Mouse (Mus musculus) midbrain, embryonic 15.5 days (tissue): ENCODE data around the gene Slc45a1. TPM values are rescaled to one million over a fixed set of nuclear protein-coding genes. Genes with fewer than 3 reads are reported as not detected.

Experiments used
- ATAC-seq: fragments of 200-750 bp; cut with Nextera tagmentation; replicated peaks from 2 replicates; pipeline ENCODE4 v1.8.0; 2017; ENCODE audit warnings: moderate TSS enrichment
- H3K27ac ChIP-seq: fragments of 300-500 bp; sonication (generic); 2 replicates; pipeline ENCODE4 v1.5.1; 2015; ENCODE audit warnings: mild to moderate bottlenecking, inconsistent platforms
- H3K27me3 ChIP-seq: fragments of 300-500 bp; sonication (generic); replicated peaks from 2 replicates; pipeline ENCODE4 v1.6.1; 2015; ENCODE audit warnings: inconsistent platforms
- H3K36me3 ChIP-seq: fragments of 300-500 bp; sonication (generic); replicated peaks from 2 replicates; pipeline ENCODE4 v1.6.1; 2015; ENCODE audit warnings: inconsistent platforms
- H3K4me1 ChIP-seq: fragments of 300-500 bp; sonication (generic); 2 replicates; pipeline ENCODE4 v1.6.1; 2015; ENCODE audit warnings: inconsistent platforms
- H3K4me2 ChIP-seq: fragments of 300-500 bp; sonication (generic); 2 replicates; pipeline ENCODE4 v1.6.1; 2015; ENCODE audit warnings: inconsistent platforms, mild to moderate bottlenecking, moderate library complexity
- H3K4me3 ChIP-seq: fragments of 300-500 bp; sonication (generic); 2 replicates; pipeline ENCODE4 v1.5.1; 2015; ENCODE audit warnings: mild to moderate bottlenecking, inconsistent platforms
- H3K9ac ChIP-seq: fragments of 300-500 bp; sonication (generic); 2 replicates; pipeline ENCODE4 v1.6.1; 2015; ENCODE audit warnings: mild to moderate bottlenecking, inconsistent platforms
- H3K9me3 ChIP-seq: fragments of 300-500 bp; sonication (generic); 2 replicates; pipeline ENCODE4 v1.6.1; 2016; ENCODE audit warnings: inconsistent platforms
- WGBS: fragments of 180-500 bp; shearing (Covaris S2); methylation state at CpG from one replicate; pipeline ENCODE4 v1.1.7; 2015; ENCODE audit warnings: mixed read lengths; 5-methylcytosine and 5-hydroxymethylcytosine counted together
- polyA plus RNA-seq: library from polyadenylated mRNA; unstranded; fragments of >200 nt; fragmentation: Nextera tagmentation; extraction: Ambion mirVana; gene quantifications from 2 replicates; pipeline ENCODE4 v1.2.1, GENCODE M21; 2015

The Slc45a1 gene
- polyA plus RNA-seq, result 36.3 and 38.0 TPM in 2 replicates

DNA sequence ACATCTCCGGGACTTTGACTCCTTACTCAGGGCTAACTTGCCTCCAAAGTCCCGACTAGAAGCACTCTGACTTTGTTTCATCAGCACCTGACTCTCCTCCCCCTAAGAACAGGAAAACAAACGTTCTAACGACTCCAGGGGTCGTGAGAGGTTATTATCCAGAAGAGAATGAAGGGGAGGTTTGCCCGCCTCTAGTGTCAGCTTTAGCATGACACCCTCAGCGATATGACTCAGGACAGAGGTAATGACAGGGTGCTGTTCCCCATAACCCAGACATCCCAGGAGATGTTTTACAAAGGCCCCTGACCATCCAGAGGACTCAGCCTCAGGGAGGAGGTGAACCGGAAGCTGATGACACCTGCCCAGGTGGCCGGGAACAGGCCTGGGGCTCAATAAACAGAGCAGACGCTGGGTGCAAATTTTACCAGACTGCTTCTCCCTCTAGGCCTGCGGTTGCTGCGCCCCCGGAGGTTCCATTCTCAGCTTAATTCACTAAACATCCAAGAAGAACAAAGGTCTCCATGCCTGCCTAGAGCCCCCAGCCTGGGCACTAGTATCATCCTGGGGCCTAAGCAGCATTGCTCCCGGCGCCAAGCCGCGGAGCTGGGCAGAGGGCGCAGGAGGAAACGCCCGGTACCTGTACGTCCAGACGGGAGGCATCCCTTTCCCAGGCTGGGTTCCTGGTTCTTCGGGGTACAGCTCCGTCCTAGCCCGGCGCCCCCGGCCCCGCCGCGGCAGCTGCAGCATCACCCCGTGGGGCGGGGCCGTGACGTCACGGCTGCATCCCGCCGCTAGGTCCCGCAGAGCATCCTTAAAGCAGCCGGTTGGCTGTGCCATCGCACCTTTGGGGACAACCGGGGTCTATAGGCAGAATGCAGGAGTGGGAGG, at the start of gene Slc45a1:
Gene Slc45a1 (minus strand): TSS at position 785 of the 888 bp plus-strand sequence.
- Histone ChIP-seq H3K27ac (peak within 1 kb of the TSS; percentile 66), H3K4me2 (peak within 1 kb of the TSS; percentile 71)
- WGBS, result 6% methylated on average over 41 of the region's 41 CpGs

GRCm38 (mm10) chr4:150700849-150701248, 48.9 kb upstream of the Slc45a1 start:
- no peak for ATAC-seq
- H3K4me1 ChIP-seq, result no peaks in the 10 kb centered on the region
- no peak overlapping the region for H3K4me2 ChIP-seq
- 0 out of 2 replicates have a peak, but pooled peaks cover 3% of the 10 kb centered on the region for H3K27me3 ChIP-seq
- no peak overlapping the region for H3K9ac ChIP-seq
- no peak overlapping the region for H3K27ac ChIP-seq
- no peak overlapping the region for H3K4me3 ChIP-seq
- 93% methylated on average over 9 of the region's 9 CpGs for WGBS
- H3K36me3 ChIP-seq, result no peaks in the 10 kb centered on the region
- H3K9me3 ChIP-seq, result no peaks in the 10 kb centered on the region

More for the DNA sequence above, at the start of gene Slc45a1:
- no peaks in the 10 kb centered on the region for H3K9me3 ChIP-seq
- peak within 1 kb of the TSS; percentile 77 for H3K4me3 ChIP-seq
- ATAC-seq, result peak; percentile 75
- no peaks in the 10 kb centered on the region; the same call in 1 of the 2 replicates for H3K36me3 ChIP-seq
- H3K27me3 ChIP-seq, result peaks cover 10% of the 10 kb centered on the region
- H3K4me1 ChIP-seq, result peaks cover 18% of the 10 kb centered on the region
- peak within 1 kb of the TSS; percentile 91 for H3K9ac ChIP-seq

DNA sequence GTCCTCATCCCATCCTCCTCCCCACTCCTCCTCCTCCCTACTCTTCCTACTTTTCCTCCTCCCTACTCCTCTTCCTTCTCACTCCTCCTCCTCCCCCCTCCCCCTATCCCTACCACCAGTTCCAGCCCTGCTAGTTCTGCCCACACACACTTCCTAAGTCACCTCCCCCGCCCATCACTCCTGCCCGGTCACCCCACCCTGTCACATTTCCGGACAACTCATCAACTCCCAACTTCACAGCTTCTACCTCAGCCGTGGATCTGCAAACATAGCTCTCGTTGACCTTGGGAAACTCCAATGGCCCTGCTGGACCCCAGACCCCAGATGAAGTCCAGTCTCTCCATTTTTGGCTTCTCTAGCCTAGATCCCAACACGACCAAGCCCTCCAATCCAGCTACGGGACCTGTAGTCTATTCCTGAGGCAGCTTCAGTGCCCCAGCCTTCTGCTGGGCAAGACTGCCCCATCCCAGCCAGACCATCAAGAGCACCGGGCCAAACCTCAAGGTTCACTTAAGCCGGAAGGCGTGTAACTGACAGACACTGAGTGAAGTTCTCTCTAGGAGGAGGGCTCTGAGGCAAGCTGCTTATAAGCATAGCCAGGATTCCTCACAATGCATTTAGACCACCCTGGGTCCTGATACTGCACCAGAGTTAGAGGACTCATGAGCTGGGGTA, 42.6 kb upstream of the Slc45a1 start:
- ATAC-seq, result no peak
- Histone ChIP-seq H3K36me3 (no peaks in the 10 kb centered on the region), H3K27ac (no peak overlapping the region), H3K4me1 (no peaks in the 10 kb centered on the region), H3K4me2 (no peak overlapping the region), H3K9me3 (no peaks in the 10 kb centered on the region), H3K9ac (no peak overlapping the region), H3K4me3 (no peak overlapping the region), H3K27me3 (no peaks in the 10 kb centered on the region)
- WGBS, result 88% methylated on average over 10 of the region's 10 CpGs

DNA sequence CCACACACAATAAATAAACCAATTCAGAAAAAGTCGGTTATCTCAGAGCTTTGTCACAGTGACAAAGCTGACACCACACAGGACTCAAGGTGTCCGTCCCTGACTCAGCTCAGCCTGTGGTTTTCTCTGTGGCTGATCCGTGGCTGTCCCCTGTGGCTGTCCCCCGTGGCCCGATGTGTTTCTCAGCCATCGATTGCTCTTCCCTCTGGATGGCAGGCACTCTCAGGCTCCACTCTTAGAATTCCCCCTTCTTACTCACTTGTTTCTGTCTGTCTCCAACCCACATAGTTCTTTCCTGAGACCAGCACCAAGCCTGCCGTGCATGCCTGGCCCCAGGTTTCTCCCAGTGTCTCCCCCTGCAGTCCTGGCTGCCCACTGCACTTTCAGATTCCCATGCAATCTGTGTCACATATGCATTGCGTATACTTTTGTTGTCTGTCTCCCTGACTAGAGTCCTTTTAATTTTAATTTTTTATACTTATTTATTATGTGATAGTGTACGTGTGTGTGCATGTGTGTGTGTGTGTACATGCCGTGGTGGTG, 41.0 kb upstream of the Slc45a1 start:
- no peak for ATAC-seq

GRCm38 (mm10) chr4:150690759-150691158, 38.8 kb upstream of the Slc45a1 start:
- Histone ChIP-seq H3K4me3 (no peak overlapping the region), H3K36me3 (no peaks in the 10 kb centered on the region), H3K4me1 (no peaks in the 10 kb centered on the region), H3K27ac (no peak overlapping the region), H3K4me2 (no peak overlapping the region), H3K9ac (no peak overlapping the region), H3K27me3 (no peaks in the 10 kb centered on the region), H3K9me3 (no peaks in the 10 kb centered on the region)
- no peak for ATAC-seq
- 85% methylated on average over 3 of the region's 3 CpGs for WGBS

More for the DNA sequence above, 41.0 kb upstream of the Slc45a1 start:
- H3K4me1 ChIP-seq, result no peaks in the 10 kb centered on the region
- no peak overlapping the region for H3K4me3 ChIP-seq
- 76% methylated on average over 10 of the region's 10 CpGs for WGBS
- no peaks in the 10 kb centered on the region for H3K9me3 ChIP-seq
- H3K9ac ChIP-seq, result no peak overlapping the region
- H3K27me3 ChIP-seq, result no peaks in the 10 kb centered on the region
- H3K4me2 ChIP-seq, result no peak overlapping the region
- H3K36me3 ChIP-seq, result no peaks in the 10 kb centered on the region
- H3K27ac ChIP-seq, result no peak overlapping the region

- no peaks in the 10 kb centered on the region for H3K9me3 ChIP-seq
- H3K36me3 ChIP-seq, result no peaks in the 10 kb centered on the region
- H3K27me3 ChIP-seq, result no peaks in the 10 kb centered on the region
- no peaks in the 10 kb centered on the region; the same call in 1 of the 2 replicates for H3K4me1 ChIP-seq
- WGBS, result 91% methylated on average over 10 of the region's 10 CpGs
- H3K4me3 ChIP-seq, result no peak overlapping the region
- no peak overlapping the region for H3K9ac ChIP-seq
- H3K4me2 ChIP-seq, result no peak overlapping the region
- H3K27ac ChIP-seq, result no peak overlapping the region
- no peak for ATAC-seq
Measured at GRCm38 (mm10) chr4:150689553-150689952, 37.6 kb upstream of the Slc45a1 start.

DNA sequence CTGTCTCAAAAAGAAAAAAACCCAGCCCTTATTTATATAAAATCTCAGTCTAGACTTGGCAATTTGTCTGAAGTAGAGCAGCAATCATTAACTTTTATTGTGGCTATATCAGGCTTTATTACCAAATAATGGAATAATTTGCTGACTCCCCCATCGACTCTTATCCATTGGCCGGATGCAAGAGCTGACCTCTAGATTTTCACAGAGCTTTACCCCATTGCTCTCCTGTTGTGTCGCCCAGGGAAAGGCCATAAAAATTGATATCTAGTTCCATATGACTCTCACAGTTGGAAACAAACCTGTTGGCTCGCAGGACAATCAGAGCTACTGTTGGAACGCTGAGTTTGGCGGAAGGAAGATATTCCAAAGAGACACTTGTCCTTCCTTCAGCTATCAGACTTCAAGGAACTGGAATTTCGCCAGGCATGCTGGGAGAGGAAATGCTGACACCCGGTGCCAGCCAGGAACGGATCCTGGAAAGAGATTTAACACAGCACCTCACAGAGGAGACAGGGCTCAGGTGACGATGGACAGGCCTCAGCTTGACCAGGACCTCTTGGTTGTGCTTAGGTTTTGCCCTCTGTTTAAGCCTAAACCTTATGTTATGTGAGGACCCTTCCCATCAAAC, 35.3 kb upstream of the Slc45a1 start:
- ATAC-seq, result no peak
- Histone ChIP-seq H3K4me2 (no peak overlapping the region), H3K9ac (no peak overlapping the region), H3K4me3 (no peak overlapping the region), H3K4me1 (no peaks in the 10 kb centered on the region; the same call in 1 of the 2 replicates), H3K9me3 (no peaks in the 10 kb centered on the region), H3K27ac (no peak overlapping the region), H3K27me3 (no peaks in the 10 kb centered on the region), H3K36me3 (no peaks in the 10 kb centered on the region)
- 79% methylated on average over 10 of the region's 10 CpGs for WGBS

GRCm38 (mm10) chr4:150686538-150686937, 34.6 kb upstream of the Slc45a1 start:
- H3K4me3 ChIP-seq, result no peak overlapping the region
- no peaks in the 10 kb centered on the region for H3K27me3 ChIP-seq
- H3K4me2 ChIP-seq, result no peak overlapping the region
- no peaks in the 10 kb centered on the region for H3K9me3 ChIP-seq
- H3K9ac ChIP-seq, result no peak overlapping the region
- ATAC-seq, result no peak
- no peak overlapping the region for H3K27ac ChIP-seq
- no peaks in the 10 kb centered on the region; the same call in 1 of the 2 replicates for H3K4me1 ChIP-seq
- no peaks in the 10 kb centered on the region for H3K36me3 ChIP-seq

DNA sequence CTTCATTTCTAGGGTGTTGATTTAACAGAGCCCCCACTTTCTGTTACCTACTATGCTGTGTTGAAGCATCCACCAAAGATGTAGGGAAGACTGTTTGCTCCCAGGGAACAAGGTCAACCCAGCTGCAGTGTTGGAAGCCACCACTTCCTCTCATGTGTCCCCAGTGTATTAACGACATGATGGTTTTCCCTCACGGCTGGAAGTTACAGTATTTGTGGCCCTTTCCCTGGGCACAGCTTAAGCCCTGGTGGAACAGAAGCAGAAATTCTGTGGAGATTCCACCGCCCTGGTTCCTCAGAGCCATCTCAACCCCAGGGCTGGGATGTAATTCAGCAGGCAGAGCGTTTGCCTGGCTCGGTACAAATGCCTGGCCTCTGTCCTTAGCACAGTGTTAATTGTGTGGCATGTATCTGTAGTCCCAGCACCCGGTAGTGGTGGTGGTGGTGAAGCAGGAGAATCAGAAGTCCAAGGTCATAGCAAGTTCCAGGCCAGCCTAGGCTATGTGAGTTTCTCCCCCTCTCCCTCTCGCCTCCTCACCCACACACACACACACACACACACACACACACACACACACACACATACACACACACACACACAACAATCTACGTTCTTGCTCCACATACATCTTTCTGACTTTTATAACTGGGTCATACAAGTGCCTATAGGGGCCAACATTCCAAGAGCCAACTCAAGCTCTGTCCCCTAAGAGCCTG, 34.0 kb upstream of the Slc45a1 start:
- no peak overlapping the region for H3K27ac ChIP-seq
- no peaks in the 10 kb centered on the region for H3K27me3 ChIP-seq
- WGBS, result 62% methylated on average over 7 of the region's 8 CpGs
- ATAC-seq, result no peak
- no peaks in the 10 kb centered on the region for H3K36me3 ChIP-seq
- H3K4me1 ChIP-seq, result no peaks in the 10 kb centered on the region; the same call in 1 of the 2 replicates
- H3K9ac ChIP-seq, result no peak overlapping the region
- H3K9me3 ChIP-seq, result no peaks in the 10 kb centered on the region
- H3K4me3 ChIP-seq, result no peak overlapping the region
- H3K4me2 ChIP-seq, result no peak overlapping the region

- H3K27ac ChIP-seq, result no peak overlapping the region
- H3K4me3 ChIP-seq, result no peak overlapping the region
- no peak overlapping the region for H3K9ac ChIP-seq
- no peak overlapping the region for H3K4me2 ChIP-seq
- H3K27me3 ChIP-seq, result no peaks in the 10 kb centered on the region
- ATAC-seq, result no peak
- H3K4me1 ChIP-seq, result no peaks in the 10 kb centered on the region; the same call in 1 of the 2 replicates
- 66% methylated on average over 15 of the region's 15 CpGs for WGBS
- no peaks in the 10 kb centered on the region for H3K36me3 ChIP-seq
- no peaks in the 10 kb centered on the region for H3K9me3 ChIP-seq
Measured at GRCm38 (mm10) chr4:150685043-150685777, 33.2 kb upstream of the Slc45a1 start.

DNA sequence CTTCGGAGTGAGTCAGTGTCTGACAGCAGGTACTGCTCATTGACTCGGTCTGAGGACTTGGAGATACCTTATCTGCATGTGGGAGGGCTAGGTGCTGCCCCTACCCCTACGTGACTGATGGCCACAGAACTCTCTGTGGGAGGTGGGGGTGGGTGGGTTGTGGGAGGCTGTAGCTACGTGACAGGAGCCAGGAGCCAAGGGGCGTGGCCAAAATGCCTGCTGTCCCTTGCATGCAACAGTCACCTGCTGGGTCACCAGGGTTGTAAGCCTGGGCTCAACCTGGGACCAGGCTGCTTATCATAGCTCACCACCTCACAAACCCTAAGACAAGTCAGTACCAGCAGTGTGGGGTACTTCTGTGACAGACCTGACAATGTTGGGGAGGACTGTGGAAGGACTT, 28.4 kb upstream of the Slc45a1 start:
- Histone ChIP-seq H3K4me3 (no peak overlapping the region), H3K9me3 (no peaks in the 10 kb centered on the region), H3K27me3 (no peaks in the 10 kb centered on the region), H3K36me3 (no peaks in the 10 kb centered on the region), H3K27ac (no peak overlapping the region), H3K4me2 (no peak overlapping the region), H3K9ac (no peak overlapping the region), H3K4me1 (peaks cover 3% of the 10 kb centered on the region)
- no peak for ATAC-seq
- WGBS, result 81% methylated on average over 5 of the region's 5 CpGs
